Mouse (Mus musculus) right cerebral cortex, postnatal 14 days (tissue): ENCODE results near the gene Igf2bp3.

Source experiments
- DNase-seq: peaks from one replicate; pipeline ENCODE4 v3.0.0; 2022

The Igf2bp3 gene

DNA sequence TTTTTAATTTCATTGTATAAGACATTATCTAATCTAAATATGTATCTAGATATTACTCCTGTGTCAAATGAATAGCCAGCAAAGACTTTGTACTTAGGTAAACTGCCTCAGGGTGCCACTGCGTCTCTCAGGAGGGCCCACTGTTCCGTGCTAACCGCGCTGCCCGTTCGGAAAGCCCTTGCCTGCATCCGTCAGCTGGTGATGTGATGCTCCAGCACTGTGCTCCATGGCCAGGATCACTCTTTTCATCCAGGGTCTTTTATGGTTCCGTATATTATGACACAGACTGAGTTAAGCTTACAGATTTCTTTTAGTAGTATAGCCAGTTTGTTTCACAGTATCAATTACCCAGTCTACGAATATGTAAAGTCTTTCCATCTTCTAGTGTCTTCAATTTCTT lies 82.9 kb downstream of the Igf2bp3 start:
- no peak for DNase-seq

- no peak for DNase-seq
These were observed 84.4 kb downstream of the Igf2bp3 start for GRCm38 (mm10) chr6:49130328-49130727.

- no peak for DNase-seq
These were observed 94.4 kb downstream of the Igf2bp3 start for GRCm38 (mm10) chr6:49120370-49120769.

DNA sequence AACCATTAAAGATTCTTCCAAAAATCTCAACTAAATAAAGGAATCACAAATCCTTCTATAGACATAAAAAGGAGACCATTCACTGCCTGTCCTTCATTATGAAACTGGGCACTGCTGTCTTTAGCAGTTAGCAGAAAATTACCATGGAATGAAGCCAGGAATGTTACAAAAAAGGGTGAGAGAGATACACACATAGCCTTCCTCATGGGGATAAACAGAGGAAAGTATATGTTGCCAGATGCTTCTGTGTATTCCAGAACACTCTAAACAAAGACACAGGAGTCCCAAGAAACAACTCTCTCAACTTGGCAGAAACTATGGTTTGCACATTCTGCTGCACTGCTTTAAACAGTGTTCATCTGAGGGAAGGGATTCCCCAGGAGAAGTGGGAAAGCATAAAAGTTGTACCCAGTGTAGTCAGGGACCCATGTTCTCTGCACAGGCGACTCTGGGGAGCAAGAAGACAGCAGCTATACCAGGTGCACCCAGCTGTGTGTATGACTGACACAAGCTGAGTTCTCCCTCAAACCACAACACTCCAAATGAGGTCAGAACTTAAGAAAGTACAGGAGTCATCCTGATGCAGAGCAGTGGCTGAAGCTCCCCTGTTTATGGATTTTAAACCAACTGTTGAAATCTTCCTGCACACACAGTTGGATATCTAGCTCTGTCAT lies 95.2 kb downstream of the Igf2bp3 start:
- no peak for DNase-seq

- DNase-seq = no peak
These were observed 96.3 kb downstream of the Igf2bp3 start for GRCm38 (mm10) chr6:49118446-49118845.

GRCm38 (mm10) chr6:49116241-49116640 lies 98.5 kb downstream of the Igf2bp3 start:
- no peak for DNase-seq

- DNase-seq = no peak
These were observed 99.2 kb downstream of the Igf2bp3 start for GRCm38 (mm10) chr6:49115550-49115949.

DNA sequence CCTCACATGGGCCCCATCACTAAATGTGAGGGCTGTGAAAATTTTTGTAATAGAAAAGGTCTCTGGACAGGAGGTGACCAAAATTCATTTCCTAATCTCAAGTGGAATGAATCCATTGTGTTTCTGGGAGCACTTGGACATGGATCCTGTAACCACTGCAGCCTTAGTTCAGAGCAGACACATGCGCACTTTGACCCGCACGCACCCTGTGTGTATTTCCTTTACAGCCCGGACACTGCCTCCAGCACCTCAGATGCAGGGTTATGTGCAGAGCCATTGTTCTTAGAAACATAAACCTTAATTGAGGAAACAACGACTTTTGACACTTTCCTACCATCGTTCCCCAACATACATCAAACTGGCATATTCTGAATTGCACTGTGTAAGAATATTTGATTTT lies 100.3 kb downstream of the Igf2bp3 start:
- DNase-seq = no peak

DNA sequence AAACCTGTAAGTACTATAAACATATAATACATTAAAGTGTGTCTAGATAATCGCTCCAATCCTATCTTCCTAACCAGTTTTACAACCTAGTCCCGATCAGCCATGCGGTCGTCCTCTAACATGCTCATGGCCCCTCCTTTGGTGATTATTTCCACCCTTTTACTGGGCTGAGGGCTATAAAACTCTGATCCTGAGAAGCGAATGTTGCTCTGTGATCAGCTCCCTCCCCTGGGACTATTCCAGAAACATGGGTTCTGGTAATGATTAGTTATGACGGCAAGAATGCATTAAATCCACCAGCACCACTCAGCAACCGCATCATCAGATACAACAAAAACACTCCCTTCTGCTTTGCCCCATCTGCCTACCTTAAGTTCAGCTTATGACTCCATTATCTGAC lies 100.9 kb downstream of the Igf2bp3 start:
- DNase-seq = no peak

DNA sequence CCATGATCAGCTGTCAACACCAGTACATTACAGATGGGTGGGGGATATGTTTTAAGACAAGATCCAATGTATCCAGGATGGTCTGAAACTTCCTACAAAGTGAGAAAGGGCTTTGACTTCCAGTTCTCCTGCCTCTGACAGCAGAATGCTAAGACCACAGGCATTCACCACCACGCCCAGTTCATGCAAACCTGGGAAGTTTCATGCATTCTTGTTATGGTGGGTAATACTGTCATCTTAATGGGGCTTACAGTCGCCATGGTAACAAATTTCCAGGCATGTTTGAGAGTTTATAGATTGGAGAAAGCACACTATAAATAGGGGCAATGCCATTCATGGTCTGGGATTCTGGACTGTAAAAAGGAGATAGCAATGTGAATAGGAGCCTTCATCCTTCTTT lies 105.6 kb downstream of the Igf2bp3 start:
- no peak for DNase-seq

DNA sequence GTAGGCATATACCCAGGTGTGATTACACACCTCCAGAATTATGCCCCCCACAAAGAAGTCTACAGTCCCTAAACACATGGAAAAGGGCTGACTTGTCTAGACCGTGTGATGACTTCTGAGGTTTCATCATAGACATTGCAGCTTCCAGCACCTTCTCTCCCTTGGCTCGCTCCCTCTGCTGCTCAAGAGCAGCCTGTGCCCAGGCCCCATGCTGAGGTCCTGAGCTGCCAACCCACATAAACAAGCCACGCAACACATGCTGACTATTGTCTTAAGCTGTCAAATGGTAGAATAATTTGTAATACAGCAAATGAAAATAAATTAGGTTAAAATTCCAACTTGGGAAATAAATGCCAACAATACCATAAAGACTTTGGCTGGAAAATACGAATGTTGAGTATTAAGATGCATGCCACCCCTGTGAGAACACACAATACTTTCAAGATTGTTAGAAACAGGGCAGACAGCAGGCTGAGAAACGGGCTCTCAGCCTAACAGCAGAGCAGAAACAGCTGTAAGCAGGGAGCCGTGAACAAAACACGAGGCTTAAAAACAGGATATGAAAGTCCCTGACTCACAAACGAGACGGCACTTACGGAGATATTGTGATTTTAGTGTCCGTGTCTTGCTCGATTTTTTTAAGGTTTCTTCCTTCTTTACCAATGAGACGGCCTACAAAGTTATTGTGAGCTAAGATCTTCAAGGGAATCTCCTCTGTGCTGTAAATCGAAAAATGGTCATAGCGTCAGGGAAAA lies 107.8 kb downstream of the Igf2bp3 start:
- no peak for DNase-seq

DNA sequence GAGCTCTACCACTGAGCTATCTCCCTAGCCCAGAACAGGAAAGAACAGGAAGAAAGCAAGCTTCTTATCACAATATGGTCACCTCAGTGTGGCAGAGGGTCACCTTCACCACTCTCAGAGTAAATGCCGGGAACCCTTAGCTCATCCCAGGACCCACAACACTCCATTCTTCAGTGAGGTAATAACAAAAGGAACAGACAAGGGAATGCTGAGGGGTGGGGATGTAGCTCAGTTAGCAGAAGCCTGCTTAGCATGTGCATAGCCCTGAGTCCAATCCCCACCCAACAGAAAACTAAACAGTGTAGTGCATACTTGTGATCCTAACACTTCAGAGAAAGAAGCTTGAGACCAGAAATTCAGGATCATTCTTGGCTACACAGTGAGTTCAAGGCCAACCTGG lies 115.7 kb downstream of the Igf2bp3 start:
- DNase-seq = no peak

DNA sequence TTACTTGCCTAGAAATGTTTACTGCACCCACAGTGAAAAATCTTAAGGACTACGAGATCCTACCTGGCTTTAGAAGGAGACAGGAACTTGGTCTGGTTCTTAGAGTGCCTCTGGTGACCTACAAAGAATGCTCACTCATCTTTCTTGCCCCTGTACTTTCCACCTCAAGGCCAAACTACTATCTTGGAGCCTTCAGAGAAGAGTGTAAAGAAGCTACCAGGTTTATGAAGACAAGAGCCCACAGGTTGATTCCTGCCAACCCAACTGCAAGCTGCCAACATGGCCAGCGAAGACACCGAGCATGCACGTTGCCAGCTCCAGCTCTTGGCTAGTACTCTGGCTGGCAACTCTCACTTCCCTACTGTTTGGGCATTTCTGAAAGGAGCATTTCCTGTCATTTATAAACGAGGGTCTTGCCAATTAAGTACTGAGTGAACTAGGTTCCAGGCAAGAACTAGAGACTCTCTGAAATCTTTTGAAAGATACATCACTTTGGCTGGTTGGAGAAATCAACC lies 117.1 kb downstream of the Igf2bp3 start:
- DNase-seq = no peak

GRCm38 (mm10) chr6:49096933-49097461 lies 117.8 kb downstream of the Igf2bp3 start:
- peak; percentile 52 for DNase-seq

DNA sequence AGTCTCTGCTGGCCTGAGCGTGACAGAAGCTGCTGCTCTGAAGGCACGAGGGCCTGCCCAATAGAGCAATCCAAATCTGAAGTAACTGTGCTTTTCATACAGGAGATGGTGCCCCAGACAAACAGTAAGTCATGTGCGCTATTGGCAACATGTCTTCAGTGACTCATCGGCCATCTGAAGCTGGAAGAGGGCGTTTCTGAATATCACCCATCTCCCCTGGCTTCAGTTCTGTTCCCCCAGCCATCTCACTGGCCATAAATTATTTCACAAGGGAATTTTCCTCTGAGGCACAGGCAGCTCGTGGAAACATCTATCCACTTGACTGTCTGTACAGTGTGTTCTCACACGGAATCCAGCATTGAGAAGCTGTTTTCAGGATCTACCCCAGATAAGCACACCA lies 118.3 kb downstream of the Igf2bp3 start:
- DNase-seq = no peak

- DNase-seq = no peak
These were observed 119.8 kb downstream of the Igf2bp3 start for GRCm38 (mm10) chr6:49094968-49095367.

- DNase-seq = no peak
These were observed 131.7 kb downstream of the Igf2bp3 start for GRCm38 (mm10) chr6:49083008-49083407.

DNA sequence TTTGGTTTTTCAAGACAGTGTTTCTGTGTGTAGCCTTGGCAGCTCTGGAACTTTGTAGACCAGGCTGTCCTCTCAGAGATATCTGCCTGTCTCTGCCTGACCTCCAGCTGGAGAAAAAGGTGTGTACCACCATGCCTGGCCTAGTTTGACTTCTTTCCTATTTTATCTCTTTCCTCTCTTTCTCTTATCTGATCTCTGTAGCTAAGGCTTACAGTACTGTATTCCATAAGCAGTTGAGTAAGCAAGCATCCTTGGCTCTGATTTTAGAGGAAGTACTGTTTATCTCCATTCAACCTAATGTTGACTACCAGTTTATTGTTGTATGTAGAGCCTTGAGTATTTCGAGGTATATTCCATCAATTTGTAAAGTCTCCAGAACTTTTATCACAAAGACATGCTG lies 135.4 kb downstream of the Igf2bp3 start:
- DNase-seq = no peak

- DNase-seq = no peak
These were observed 136.9 kb downstream of the Igf2bp3 start for GRCm38 (mm10) chr6:49077894-49078293.

DNA sequence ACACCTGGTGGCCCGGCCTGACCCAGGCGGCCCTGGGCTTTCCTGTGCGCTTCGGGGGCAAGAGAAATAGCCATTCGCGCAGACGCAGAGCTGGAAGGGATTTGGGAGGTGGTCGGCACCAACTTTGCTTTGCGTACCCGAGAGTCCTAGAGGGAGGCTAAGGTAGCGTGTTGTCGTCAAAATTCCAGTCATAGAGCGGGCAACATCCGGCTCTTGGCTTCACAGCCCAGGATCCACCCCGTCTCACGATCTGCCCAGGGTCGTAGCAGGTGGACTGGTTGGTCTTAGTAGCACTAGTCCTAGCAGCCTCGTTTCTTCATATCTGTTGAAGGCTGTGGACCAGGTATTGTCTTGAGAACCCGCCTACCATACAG lies 140.7 kb downstream of the Igf2bp3 start:
- no peak for DNase-seq

- DNase-seq = peak; percentile 94
These were observed 141.2 kb downstream of the Igf2bp3 start, which contains the start of gene Malsu1 for GRCm38 (mm10) chr6:49073304-49074116. Gene Malsu1 (plus strand): TSS chr6:49073795.

DNA sequence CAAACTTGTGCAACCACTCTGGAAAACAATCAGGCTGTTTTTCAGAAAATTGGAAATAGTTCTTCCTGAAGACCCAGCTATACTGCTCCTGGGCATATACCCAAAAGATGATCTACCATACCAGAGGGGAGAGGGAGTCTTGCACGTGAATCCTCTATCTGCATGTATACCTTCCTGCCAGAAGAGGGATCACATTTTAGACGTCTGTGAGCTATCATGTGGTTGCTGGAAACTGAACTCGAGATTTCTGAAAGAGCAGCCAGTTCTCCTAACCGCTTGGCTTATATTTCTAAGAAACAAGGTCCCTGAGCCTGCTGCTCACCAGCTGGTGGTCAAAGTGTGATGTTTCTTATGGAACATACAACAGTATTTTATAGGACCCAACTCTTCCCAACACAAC lies 146.4 kb downstream of the Igf2bp3 start:
- no peak for DNase-seq
